In genomic region chr4:124705661-124706269, GRCm38 (mm10) we compare ENCODE assay signal across 8 mouse cellular contexts. TPM values are rescaled to one million over a fixed set of nuclear protein-coding genes. Genes with fewer than 3 reads are reported as not detected.
DNase-seq lines count a peak whose midpoint lies in the region; ATAC-seq and TF ChIP-seq lines count a peak whose summit lies in the region.
"Had no signal": no experiment of that assay in that cellular context is flagged by ENCODE, and none has a peak within 500 bp of the region (broad histone marks: within the 10 kb centered on the region; RNA-seq: fewer than 3 reads in every experiment).

No protein-coding gene starts in this region.

- H3K9ac ChIP-seq in kidney, embryonic 15.5 days = no peak overlapping the region
- no peak overlapping the region; the same call in 1 of the 2 replicates for H3K9ac ChIP-seq in ES-E14 (ENCODE audit: insufficient read depth, low read depth, low read length, poor library complexity, severe bottlenecking)
- H3K9ac ChIP-seq in limb, embryonic 15.5 days = no peak overlapping the region
- H3K9ac ChIP-seq: forebrain, embryonic 15.5 days had no signal

- H3K27ac ChIP-seq in kidney, embryonic 15.5 days = peak overlapping the region; percentile 95
- no peak overlapping the region for H3K27ac ChIP-seq in ES-E14 (ENCODE audit: insufficient read depth, low read depth, low read length, poor library complexity, severe bottlenecking)
- H3K27ac ChIP-seq in brown adipose tissue, adult 24 weeks (replicated peaks; ENCODE audit: low read depth, low read length) = peak overlapping the region; percentile 57
- H3K27ac ChIP-seq in limb, embryonic 15.5 days = peak overlapping the region; percentile 88

- H3K27me3 ChIP-seq in kidney, embryonic 15.5 days = no peaks in the 10 kb centered on the region
- H3K27me3 ChIP-seq in limb, embryonic 15.5 days = no peaks in the 10 kb centered on the region

- peaks cover 86% of the 10 kb centered on the region for H3K4me1 ChIP-seq in kidney, embryonic 15.5 days
- H3K4me1 ChIP-seq in ES-E14 (ENCODE audit: control insufficient read depth in 2 of 2, insufficient read depth in 2 of 2, low read length in 2 of 2, poor library complexity in 1 of 2) = peaks cover 4 to 45% of the 10 kb centered on the region in 2 experiments; a peak in 3 of 4 replicates
- peaks cover 14% of the 10 kb centered on the region for H3K4me1 ChIP-seq in brown adipose tissue, adult 24 weeks (ENCODE audit: control insufficient read depth, insufficient read depth, insufficient read length, low read length)
- peaks cover 82% of the 10 kb centered on the region for H3K4me1 ChIP-seq in limb, embryonic 15.5 days

- peak overlapping the region; percentile 48 for H3K4me2 ChIP-seq in kidney, embryonic 15.5 days
- no peak overlapping the region for H3K4me2 ChIP-seq in limb, embryonic 15.5 days
- H3K4me2 ChIP-seq: forebrain, embryonic 15.5 days had no signal

- in situ Hi-C loops in ES-E14 (cut with MboI; ENCODE audit: low sequenced_read_pairs in 2 of 2, unreplicated experiment in 2 of 2) = no loop called here

- H3K4me3 ChIP-seq in kidney, embryonic 15.5 days (replicated peaks) = no peak overlapping the region
- H3K4me3 ChIP-seq in ES-E14 (ENCODE audit: insufficient read depth in 1 of 2, low read depth in 1 of 2, low read length in 2 of 2, poor library complexity in 1 of 2, severe bottlenecking in 1 of 2) = no peak overlapping the region
- H3K4me3 ChIP-seq in brown adipose tissue, adult 24 weeks (ENCODE audit: insufficient read depth, low read depth, low read length) = peak overlapping the region; percentile 0; the same call in 1 of the 2 replicates
- no peak overlapping the region for H3K4me3 ChIP-seq in limb, embryonic 15.5 days
- H3K4me3 ChIP-seq: forebrain, embryonic 15.5 days had no signal

- 82% methylated on average over 23 of the region's 23 CpGs for WGBS in kidney, embryonic 15.5 days
- 81% methylated on average over 23 of the region's 23 CpGs for WGBS in limb, embryonic 15.5 days

- no peak for ATAC-seq in kidney, embryonic 15.5 days (replicated peaks; ENCODE audit: low FRiP score)
- no peak for ATAC-seq in limb, embryonic 15.5 days (ENCODE audit: insufficient number of reproducible peaks, low FRiP score, low TSS enrichment, low read depth)
- ATAC-seq: forebrain, embryonic 15.5 days had no signal

- H3K9me3 ChIP-seq in kidney, embryonic 15.5 days (replicated peaks) = no peaks in the 10 kb centered on the region
- no peaks in the 10 kb centered on the region for H3K9me3 ChIP-seq in ES-E14 (ENCODE audit: control insufficient read depth, insufficient read depth, low read depth, low read length)
- H3K9me3 ChIP-seq in limb, embryonic 15.5 days = no peaks in the 10 kb centered on the region
- H3K9me3 ChIP-seq: forebrain, embryonic 15.5 days had no signal

- H3K36me3 ChIP-seq in kidney, embryonic 15.5 days = peaks cover 20% of the 10 kb centered on the region
- H3K36me3 ChIP-seq in ES-E14 (ENCODE audit: control insufficient read depth, insufficient read depth, low read length, poor library complexity, severe bottlenecking) = peaks cover 4% of the 10 kb centered on the region; the same call in 1 of the 2 replicates
- peaks cover 22% of the 10 kb centered on the region for H3K36me3 ChIP-seq in limb, embryonic 15.5 days
- H3K36me3 ChIP-seq: forebrain, embryonic 15.5 days had no signal

- DNase-seq in kidney, adult 11 months = no peak
- DNase-seq in ES-E14 (ENCODE audit: low read depth, low spot score) = no peak
- DNase-seq in cerebellum, adult 9-10 months = no peak
- no peak for DNase-seq in embryo, embryonic 10 days (ENCODE audit: low spot score)

TF ChIP-seq in ES-E14, 5 proteins besides CTCF, POLR2A, EP300 and RAD21:
- TF ChIP-seq MAFK (IDR thresholded peaks at IDR 0.05; ENCODE audit: insufficient read depth, low read depth, low read length) = peak; percentile 92
- TF ChIP-seq ZC3H11A (IDR thresholded peaks at IDR 0.05; ENCODE audit: borderline replicate concordance, low read depth, low read length) = no peak
- no peak for TF ChIP-seq CHD2 (IDR thresholded peaks at IDR 0.05; ENCODE audit: low read depth, low read length)

RNA-seq across cellular contexts. Expression of gene Fhl3, which starts 5.3 kb away (rescaled TPM):
- polyA plus RNA-seq in kidney, embryonic 15.5 days (2015; fragmentation: Nextera tagmentation; extraction: Ambion mirVana) = 8.4 and 12.4 TPM in 2 replicates
- total RNA-seq in ES-E14 (2012; rRNA removed) = 7.5 and 13.7 TPM in 2 replicates
- 10.7 and 14.1 TPM in 2 replicates for polyA plus RNA-seq in brown adipose tissue, adult 24 weeks (2012; ENCODE audit: insufficient read depth, insufficient read length, missing spikeins)
- 11.5 and 15.4 TPM in 2 replicates for polyA plus RNA-seq in limb, embryonic 15.5 days (2015; fragmentation: Nextera tagmentation; extraction: Ambion mirVana)

RNA-seq across cellular contexts. Expression of gene Sf3a3, which starts 8.8 kb away (rescaled TPM):
- polyA plus RNA-seq in kidney, embryonic 15.5 days (2015; fragmentation: Nextera tagmentation; extraction: Ambion mirVana) = 171 and 175 TPM in 2 replicates
- 91.6 and 117 TPM in 2 replicates for total RNA-seq in ES-E14 (2012; rRNA removed)
- polyA plus RNA-seq in brown adipose tissue, adult 24 weeks (2012; ENCODE audit: insufficient read depth, insufficient read length, missing spikeins) = 19.2 and 21.2 TPM in 2 replicates
- polyA plus RNA-seq in limb, embryonic 15.5 days (2015; fragmentation: Nextera tagmentation; extraction: Ambion mirVana) = 131 and 134 TPM in 2 replicates

RNA-seq across cellular contexts. Expression of gene Utp11, which starts 12.4 kb away (rescaled TPM):
- polyA plus RNA-seq in kidney, embryonic 15.5 days (2015; fragmentation: Nextera tagmentation; extraction: Ambion mirVana) = 78.5 and 81.9 TPM in 2 replicates
- total RNA-seq in ES-E14 (2012; rRNA removed) = 29.2 and 39.7 TPM in 2 replicates
- polyA plus RNA-seq in brown adipose tissue, adult 24 weeks (2012; ENCODE audit: insufficient read depth, insufficient read length, missing spikeins) = 20.9 and 27.6 TPM in 2 replicates
- polyA plus RNA-seq in limb, embryonic 15.5 days (2015; fragmentation: Nextera tagmentation; extraction: Ambion mirVana) = 74.7 and 79.4 TPM in 2 replicates

RNA-seq across cellular contexts. Expression of gene Inpp5b, which starts 35.9 kb away (rescaled TPM):
- 29.6 and 33.7 TPM in 2 replicates for polyA plus RNA-seq in kidney, embryonic 15.5 days (2015; fragmentation: Nextera tagmentation; extraction: Ambion mirVana)
- total RNA-seq in ES-E14 (2012; rRNA removed) = 12.6 and 14.0 TPM in 2 replicates
- 9.0 and 15.7 TPM in 2 replicates for polyA plus RNA-seq in brown adipose tissue, adult 24 weeks (2012; ENCODE audit: insufficient read depth, insufficient read length, missing spikeins)
- 31.0 and 33.5 TPM in 2 replicates for polyA plus RNA-seq in limb, embryonic 15.5 days (2015; fragmentation: Nextera tagmentation; extraction: Ambion mirVana)

RNA-seq across cellular contexts. Expression of gene Pou3f1, which starts 49.2 kb away (rescaled TPM):
- polyA plus RNA-seq in kidney, embryonic 15.5 days (2015; fragmentation: Nextera tagmentation; extraction: Ambion mirVana) = 0.62 and 0.69 TPM in 2 replicates
- 6.2 and 9.5 TPM in 2 replicates for total RNA-seq in ES-E14 (2012; rRNA removed)
- polyA plus RNA-seq in brown adipose tissue, adult 24 weeks (2012; ENCODE audit: insufficient read depth, insufficient read length, missing spikeins) = 0.52 TPM in 1 of 2 replicates, not detected in the other
- 1.1 and 1.7 TPM in 2 replicates for polyA plus RNA-seq in limb, embryonic 15.5 days (2015; fragmentation: Nextera tagmentation; extraction: Ambion mirVana)
